Mouse (Mus musculus) CH12F3 (cell line): Measurements from ENCODE around the gene Acvr1.

ENCODE experiments used
- in situ Hi-C: fragments of 300-500 bp; cut with MboI; formaldehyde crosslinking; loops from 2 replicates; pipeline ENCODE4 v1.14.3; 2020; ENCODE audit warnings: low sequenced_read_pairs

Acvr1 gene

DNA sequence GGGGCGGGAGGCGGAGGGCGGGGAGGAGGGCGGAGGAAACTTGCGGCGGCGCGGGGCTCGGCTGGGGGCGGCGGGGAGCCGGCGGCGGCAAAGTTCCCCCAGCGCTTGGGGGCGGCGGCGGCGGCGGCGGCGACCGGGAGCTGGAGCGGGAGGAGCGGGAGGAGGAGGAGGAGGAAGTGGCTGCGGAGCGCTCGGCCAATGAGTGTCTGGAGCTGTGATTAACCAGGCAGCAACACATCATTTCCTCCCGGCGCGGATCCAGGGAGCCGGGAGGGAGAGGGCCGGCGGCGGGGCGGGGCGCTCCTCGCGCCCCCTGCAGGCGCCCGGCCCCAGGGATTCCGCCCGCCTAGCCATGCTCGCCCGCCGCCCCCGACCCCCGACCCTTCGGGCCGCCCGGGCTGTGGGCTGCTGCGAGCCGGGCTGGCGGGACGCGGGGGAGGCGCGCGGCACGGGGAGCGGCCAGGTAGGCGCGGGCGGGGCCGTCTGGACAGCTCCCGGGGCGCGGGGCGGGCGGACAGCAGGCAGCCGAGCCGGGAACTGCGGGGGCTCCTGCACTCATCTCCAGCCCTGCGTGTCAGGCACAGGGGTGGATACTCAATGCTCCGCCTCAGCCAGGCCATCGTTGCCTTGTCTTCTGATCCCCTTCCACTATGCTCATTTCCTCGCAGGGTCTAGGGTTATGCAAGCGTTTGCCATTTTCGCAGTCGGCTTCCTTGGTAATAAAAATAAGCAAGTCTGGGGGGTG, at the start of gene Acvr1, which contains the start of gene Upp2:
TSS of gene Acvr1 (minus strand) at position 92 of the 745 bp plus-strand sequence.
TSS of gene Upp2 (plus strand) at position 233 of the 745 bp plus-strand sequence.
- in situ Hi-C loops, result no loop called here

DNA sequence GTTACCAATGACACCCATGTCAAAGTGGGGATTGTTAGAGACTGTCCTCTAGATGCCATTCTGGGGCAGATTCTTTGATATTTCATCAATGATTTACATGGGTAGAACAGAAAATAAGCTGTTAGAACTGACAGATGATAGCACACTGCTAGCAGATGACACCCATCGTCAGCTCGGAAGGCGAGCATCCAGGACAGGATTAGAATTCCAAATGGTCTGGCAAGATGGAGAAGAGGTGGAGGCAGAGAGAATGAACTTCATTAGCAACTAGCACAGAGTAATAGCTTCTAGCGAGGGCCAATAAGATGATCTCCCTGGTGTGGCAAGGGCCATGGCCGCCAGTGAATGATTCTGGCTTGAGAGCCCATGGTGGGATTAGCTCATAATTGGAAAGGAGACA, 48.8 kb upstream of the Acvr1 start:
- in situ Hi-C loops, result no loop called here

DNA sequence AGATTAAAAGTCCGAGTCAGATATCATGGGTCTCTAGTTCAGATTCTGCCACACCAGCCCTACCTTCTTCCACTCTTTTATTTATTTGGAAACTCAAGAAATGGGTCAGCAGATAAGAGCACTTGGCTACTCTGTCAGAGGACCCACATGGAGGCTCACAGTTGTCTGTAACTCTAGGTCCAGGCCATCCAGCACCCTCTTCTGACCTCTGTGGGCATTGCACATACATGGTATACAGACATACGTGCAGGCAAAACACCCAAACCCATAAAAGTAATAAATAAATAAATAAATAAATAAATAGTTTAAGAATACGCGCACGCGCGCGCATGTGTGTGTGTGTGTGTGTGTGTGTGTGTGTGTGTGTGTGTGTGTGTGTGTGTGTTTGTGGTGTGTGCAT, 47.9 kb upstream of the Acvr1 start:
- in situ Hi-C loops, result no loop called here

DNA sequence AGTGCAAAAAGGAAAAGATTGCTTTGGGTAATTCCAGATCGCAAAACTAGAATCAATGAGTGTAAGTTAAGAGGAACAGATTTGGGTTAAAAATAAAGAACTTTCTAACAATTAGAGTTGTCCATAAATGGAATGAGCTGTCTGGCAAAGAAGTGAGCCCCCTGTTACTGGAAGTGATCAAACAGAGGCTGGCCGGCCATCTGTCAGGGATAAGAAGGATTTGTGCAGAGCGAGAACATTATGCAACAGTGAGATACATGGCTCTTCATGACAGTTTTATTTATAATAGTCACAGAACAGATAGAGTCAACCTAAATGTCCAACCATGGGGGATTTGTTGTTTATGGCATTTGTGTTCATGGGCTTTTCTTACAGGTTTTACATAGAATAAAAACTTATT, 46.8 kb upstream of the Acvr1 start:
- in situ Hi-C loops, result no loop called here

DNA sequence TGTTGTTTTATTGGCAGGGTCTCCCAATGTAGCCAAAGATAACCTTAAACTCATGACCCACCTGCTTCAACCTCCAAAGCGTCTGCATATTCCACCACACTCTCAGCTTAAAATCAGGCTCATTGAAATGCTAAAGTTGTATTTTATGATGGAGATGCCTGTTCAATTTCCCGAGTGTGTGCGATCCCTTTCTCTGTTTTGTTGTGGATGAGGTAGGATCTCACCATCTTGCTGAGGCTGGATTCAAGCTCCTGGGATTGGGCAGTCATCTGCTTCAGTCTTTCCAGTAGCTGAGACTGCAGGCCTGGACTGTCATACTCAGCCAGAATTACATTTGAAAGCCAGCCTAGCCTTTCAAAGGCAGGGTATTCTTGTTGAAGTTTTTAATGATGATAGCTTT, 37.8 kb upstream of the Acvr1 start:
- in situ Hi-C loops, result no loop called here

DNA sequence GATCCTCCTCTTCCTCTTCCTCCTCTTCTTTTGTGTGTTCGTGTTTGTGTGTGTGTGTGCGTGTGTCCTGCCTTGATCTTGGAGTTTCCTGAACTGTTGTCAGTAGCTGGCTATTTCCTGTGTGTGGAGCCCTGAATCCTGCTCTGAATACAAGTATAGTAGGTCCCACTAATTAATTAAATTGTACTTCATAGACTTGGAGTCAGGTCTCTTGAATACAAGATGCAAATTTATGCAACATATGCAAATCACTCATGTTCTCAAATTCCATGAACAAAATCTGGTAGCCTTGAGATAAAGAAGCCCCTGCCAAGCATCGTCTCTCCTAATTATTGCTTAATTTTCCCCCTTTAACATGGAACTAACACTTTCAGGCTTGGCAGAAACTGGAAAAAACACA, 36.4 kb upstream of the Acvr1 start:
- in situ Hi-C loops, result no loop called here

DNA sequence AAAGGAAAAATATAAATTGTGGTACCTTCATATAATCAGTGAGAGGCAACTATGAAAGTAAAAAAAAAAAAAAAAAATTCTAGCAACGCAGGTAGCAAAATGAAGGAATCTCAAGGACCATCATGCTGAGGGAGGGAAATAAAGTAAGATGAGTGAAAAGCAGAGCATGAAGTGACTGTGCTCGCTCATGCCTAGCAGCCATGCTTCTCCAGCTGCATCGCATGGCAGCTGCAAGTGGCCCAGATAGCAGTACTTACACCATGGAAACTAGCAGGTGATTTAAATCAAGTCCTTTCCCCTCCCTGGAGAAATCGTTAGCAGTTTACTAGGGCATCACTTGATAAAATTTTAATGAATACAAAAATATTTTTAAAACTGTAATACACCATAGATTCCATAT, 34.4 kb upstream of the Acvr1 start:
- in situ Hi-C loops, result no loop called here

DNA sequence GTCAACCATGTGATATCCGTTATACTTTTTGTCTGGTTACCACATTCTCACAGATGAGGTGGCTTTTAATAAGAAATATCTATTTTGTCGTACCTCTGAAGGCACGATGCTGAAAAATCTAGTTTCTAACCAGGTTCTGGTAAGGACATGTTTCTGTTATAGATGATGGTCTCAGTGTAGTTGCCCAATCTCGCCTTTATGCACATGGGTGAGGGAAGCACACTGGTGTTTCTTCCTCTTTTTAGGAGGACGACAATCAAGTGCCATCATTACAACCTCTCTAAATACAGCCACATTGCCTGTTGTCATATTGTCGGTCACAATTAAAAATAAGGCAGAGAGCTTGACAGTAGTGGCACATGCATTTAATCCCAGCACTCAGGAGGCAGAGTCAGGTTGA, 32.7 kb upstream of the Acvr1 start:
- in situ Hi-C loops, result no loop called here

DNA sequence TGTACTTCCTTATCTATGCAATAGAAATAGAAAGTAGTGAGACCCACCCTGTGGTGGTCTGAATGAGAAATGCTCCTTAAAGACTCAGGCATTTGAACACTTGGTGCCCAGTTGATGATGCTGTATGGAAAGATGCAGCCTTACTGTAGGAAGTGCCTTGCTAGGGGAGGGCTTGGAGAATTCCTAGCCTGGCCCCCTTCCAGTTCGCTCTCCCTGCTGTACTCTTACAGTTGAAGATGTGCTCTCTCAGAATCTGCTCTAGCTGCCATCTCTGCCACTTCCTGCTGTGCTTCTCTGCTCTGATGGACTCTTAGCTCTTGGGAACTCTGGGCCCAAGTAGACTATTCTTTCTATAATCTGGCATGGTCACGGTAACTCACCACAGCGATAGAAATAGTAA, 30.6 kb upstream of the Acvr1 start:
- in situ Hi-C loops, result no loop called here

DNA sequence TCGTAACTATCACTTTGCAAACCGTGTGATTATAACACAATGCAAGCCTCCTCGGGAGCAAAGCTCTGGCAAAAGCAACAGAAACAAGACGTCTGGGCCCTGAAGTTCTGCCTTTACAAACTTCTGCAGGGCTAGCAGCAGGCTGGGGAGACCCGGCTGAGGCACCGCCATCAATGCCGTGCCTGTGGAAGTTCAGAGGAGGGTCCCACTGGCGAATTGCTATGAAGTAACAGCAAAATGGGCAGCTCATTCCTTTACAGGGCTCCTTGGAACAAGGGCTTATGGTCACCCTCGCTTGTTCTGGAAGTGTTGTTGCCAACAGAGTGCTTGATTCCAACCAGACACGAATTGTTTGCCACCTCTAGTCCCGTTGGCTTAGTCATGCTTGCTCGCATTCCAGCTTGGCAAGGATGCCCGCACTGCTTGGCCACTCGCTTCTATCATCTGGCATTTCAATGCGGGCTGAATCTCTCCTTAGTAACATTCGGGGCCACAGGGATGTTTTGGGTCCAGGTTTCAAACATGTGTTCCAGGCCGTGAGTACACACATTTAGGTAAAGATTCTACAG, 29.9 kb upstream of the Acvr1 start:
- in situ Hi-C loops, result no loop called here

DNA sequence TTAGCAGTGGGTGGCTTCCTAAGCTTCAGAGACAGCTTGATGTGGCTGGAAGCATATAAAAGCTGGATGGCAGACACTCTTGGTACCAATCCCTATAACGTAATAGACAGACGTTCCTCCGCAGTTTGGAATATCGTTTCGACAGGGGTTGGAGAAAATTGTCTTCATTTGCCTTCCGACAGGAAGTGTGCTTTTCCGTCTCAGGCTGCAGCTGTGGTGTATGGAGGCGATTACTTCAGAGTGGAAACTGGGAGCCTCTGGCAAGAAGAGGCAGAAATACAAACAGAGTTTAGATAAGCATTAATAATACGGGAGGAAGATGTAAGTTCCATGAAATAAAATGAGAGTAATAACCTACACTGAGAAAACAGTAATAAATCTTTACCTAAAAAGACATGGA, 28.4 kb upstream of the Acvr1 start:
- in situ Hi-C loops, result no loop called here

DNA sequence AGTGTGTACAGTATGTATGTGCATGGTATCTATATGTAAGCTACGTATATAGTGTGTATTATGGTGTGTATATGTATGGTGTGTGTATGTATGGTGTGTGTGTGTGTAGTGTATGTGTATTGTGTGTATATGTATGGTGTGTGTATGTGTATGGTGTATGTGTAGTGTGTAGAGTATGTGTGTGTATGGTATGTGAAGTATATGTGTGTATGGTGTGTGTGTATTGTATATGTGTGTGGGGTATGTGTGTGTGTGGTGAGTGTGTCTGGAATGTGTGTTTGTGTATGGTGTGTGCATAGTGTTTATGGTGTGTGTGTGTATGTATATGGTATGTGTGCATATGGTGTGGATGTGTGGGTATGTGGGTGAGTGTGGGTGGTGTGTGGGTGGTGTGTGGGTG, 23.1 kb upstream of the Acvr1 start:
- in situ Hi-C loops, result no loop called here

DNA sequence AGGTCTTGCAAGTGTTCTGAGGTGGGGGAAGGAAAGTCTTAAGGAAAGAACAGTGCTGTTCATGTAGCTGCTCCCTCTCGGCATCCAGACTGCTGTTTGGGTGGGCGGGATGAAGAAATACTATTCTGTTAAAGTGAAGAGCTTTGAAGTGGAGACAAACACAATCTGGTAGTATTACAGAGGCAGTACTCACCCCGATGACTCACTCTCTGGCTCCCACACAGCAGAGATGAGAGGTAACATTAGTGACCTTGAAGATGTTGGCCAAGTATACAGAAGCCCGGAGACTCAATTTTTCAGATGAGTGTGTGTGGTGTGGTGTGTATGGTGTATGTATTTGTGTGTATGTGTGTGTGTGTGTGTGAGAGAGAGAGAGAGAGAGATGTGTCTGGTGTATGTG, 22.7 kb upstream of the Acvr1 start:
- in situ Hi-C loops, result no loop called here

DNA sequence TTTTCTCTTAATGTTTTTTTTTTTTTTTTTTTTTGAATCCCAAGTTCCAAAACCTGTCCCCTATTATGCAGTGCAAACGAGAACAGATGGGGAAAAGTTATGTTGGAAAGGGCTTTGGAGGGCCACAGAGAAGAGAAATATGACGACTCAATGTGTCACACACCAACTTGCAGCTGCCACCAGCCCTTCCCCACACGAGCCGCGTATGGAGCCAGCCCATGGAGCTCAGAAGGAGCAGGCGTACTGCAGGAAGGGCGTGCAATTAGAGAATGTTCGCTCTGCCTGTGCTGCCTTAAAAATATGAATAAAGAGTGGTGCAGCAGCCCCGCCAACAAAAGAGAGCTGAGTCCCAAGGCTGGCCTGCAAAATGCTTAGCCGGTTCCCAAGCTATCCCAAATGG, 19.4 kb upstream of the Acvr1 start:
- in situ Hi-C loops, result no loop called here

DNA sequence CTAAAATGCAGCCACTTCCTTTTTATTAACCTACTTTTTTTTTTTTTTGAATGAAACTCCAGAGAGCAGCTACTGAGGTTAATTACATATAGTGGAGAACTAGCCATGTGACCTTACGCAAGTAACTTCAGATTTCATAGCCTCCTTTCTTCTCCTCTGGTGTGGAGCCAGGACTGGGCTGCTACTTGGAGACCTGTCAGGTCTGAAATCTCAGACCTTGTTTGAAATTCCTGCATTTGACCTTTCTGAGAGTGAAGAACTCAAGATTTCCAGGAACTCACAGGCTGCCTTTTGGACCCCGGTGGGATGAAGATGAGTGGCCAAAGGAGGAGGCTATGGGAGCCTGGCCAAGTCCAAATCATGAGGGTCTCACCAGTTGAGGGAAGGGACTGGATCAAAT, 7.2 kb upstream of the Acvr1 start:
- in situ Hi-C loops, result no loop called here

DNA sequence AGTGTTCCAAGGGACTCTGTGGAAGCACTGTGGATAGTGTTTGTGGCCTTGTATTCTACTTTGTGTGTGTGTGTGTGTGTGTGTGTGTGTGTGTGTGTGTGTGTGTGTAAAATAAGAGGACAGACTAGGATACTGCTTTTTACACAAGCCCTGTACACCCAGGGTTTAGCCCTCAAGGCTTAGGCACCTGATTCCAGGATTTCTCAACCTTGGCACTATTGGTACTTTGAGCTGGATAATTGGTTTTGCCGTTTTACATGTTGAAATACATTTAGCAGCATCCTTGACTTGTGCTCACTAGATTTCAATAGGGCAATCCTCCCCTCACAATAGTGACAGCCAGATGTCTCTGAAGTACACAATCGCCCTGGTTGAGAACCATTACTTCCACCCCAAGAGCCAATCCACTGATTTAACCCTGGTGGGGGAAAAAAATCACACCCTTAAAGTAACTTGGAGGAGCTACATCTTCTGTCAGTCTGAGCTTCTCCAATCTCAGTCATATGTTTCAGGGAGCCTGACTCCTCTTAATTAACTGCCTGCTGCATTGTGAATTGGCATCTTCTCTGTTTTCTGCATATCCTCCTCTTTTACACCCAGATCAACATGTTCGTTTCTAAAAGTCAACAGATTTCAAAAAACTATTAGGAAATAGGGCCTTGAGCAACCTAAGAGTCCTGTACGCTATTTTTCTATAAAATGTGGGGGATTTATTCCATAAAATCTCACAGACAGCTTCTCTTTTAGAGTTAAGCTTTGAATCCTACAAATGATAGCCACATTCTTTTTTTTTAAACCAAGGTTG, 2.1 kb upstream of the Acvr1 start:
- in situ Hi-C loops, result no loop called here

DNA sequence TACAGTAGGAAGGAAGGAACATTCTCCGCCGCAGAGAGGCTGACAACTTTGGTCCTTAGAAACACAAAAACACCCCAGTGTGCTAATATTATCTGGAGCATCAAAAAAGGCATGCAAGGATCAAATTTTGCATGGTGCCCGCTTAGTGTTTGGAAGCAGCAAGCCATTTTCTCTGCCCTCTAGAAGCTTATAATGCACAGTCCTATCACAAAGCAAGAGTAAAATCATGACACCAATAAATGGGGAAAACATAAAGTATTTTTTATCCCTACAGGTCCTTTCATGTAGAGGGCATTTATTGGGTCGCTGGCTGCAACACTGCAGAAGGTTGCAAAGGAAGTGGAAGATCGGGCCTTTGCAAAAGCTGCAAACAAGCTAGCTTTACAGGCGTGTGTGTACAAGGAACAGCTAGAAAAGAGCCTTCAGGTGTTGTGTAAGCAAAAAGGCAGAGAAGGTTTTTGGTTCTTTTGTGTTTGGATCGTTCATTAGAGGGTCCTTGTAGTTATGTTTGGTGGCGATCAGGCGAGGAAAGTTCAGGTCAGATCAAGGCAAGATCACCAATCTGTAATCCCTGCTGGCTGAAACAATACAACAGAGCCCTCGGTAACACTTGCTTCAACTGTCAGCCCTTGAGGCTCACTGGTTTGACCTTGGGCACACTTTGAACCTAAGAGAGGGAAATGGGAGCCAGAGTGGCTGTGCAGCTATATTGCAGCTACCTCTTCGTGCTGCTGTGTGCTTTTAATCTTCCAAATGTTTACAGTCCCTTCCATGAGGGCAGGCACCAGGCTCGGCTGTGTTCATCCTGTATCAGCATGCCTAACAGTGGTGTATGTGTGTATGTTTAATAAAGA, 1.1 kb upstream of the Acvr1 start:
- in situ Hi-C loops, result no loop called here

DNA sequence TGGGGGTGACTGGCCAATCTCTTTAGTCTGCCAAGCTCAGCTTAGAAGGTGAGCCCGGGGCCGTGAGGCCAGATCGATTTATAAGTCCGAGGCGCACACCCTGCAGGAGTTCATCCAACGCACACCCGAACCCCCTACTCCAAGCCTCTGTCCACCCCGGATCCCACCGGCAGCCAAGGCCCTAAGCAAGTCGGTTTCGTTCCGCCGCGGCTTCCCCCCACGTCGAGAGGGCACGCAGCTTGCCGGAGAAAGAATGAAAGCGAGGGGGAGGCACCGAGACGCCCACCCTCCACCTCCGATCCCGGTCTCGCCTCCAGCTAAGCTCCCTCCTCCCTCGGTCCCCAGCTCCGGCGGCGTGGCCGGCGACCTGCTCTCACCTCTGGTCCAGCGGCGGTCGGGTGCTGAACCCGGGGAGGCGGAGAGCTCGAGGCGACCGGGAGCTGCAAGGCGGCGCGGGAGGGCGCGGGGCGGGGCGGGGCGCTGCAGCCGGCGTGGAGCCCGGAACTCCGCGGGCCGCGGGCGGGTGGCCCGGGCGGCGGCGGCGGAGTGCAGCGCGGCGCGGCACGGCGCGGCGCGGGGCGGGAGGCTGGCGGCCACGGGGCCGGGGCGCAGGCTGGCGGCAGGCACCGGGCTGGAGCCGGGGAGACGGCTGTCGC, 419 bp downstream of the Acvr1 start:
- in situ Hi-C loops, result no loop called here

DNA sequence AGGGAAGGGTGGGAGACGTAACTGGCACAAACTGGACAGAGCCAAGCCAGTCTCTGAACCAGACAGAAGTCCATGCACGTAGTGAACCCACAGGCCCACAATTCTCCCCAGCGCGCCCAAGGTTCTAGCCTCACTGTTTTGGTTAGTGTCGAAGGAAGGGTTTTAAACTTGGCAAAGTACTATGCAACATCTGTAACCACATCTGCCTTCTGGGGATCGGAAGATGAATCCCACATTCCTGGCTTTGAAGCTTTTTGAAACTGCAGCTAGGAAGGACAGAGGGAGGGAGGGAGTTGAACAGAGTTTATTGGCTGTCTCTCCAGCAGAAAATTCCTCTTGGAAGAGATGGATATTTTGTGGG, 928 bp downstream of the Acvr1 start:
- in situ Hi-C loops, result no loop called here

DNA sequence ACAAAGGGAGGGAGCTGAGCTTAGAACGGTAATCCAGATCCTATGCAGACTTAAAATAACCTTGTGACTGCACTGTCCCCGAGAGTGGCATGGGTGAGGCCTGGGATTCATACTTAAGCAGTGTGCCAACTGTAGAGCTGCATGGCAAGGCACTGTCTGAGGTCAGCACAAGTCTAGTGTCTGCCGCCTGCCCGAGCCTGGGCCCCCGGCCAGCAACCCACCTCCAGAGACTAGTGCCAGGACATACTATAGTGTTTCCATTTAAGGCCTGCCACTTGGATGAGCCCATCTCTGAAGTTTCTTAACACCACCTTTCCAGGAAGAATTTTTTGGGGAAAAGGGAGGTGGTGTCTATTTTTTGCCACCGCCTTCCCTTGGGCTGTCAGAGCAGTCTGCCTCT, 1.7 kb downstream of the Acvr1 start:
- in situ Hi-C loops, result no loop called here

DNA sequence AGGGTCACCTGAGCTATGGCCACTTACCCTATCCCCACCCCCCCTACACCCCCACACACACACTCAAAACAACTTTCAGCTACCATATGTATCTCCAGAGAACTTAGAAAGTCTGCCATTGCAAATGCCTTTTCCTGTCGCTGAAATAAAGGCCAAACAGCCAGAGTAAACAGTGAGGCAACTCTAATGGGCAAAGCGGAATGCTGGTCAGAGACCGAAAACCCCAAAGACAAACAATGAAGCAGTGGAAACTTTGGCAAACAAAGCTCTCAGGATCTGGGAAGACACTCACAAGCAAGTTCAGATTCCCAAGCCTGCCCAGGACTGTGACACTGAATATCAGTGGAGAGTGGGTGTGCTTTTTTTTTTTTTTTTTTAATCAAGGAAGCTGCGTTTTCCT, 4.8 kb downstream of the Acvr1 start:
- in situ Hi-C loops, result no loop called here
